Mouse (Mus musculus) heart, embryonic 12.5 days (tissue): ENCODE data around the gene Ddx55. TPM values are rescaled to one million over a fixed set of nuclear protein-coding genes. Genes with fewer than 3 reads are reported as not detected.
A peak's percentile ranks its signal among the peaks of the same experiment; 100 is the strongest.

Experiments
- ATAC-seq: fragments of 200-750 bp; cut with Nextera tagmentation; 2 replicates; pipeline ENCODE4 v1.8.0; 2017; ENCODE audit warnings: moderate TSS enrichment, moderate library complexity; ENCODE audit not compliant: insufficient number of reproducible peaks, low FRiP score
- H3K27ac ChIP-seq: fragments of 300-500 bp; sonication (generic); 2 replicates; pipeline ENCODE4 v1.5.1; 2016; ENCODE audit warnings: mild to moderate bottlenecking, moderate library complexity; ENCODE audit not compliant: poor library complexity, severe bottlenecking
- H3K27me3 ChIP-seq: fragments of 300-500 bp; sonication (generic); replicated peaks from 2 replicates; pipeline ENCODE4 v1.6.1; 2016; ENCODE audit warnings: mild to moderate bottlenecking, moderate library complexity
- H3K36me3 ChIP-seq: fragments of 300-500 bp; sonication (generic); 2 replicates; pipeline ENCODE4 v1.6.1; 2016; ENCODE audit warnings: mild to moderate bottlenecking, moderate library complexity
- H3K4me1 ChIP-seq: fragments of 300-500 bp; sonication (generic); replicated peaks from 2 replicates; pipeline ENCODE4 v1.6.1; 2016; ENCODE audit warnings: mild to moderate bottlenecking
- H3K4me2 ChIP-seq: fragments of 300-500 bp; sonication (generic); 2 replicates; pipeline ENCODE4 v1.6.1; 2016; ENCODE audit warnings: mild to moderate bottlenecking, moderate library complexity
- H3K4me3 ChIP-seq: fragments of 300-500 bp; sonication (generic); 2 replicates; pipeline ENCODE4 v1.5.1; 2016; ENCODE audit warnings: mild to moderate bottlenecking
- H3K9ac ChIP-seq: fragments of 300-500 bp; sonication (generic); 2 replicates; pipeline ENCODE4 v1.6.1; 2016; ENCODE audit warnings: mild to moderate bottlenecking, moderate library complexity
- H3K9me3 ChIP-seq: fragments of 300-500 bp; sonication (generic); replicated peaks from 2 replicates; pipeline ENCODE4 v1.6.1; 2016; ENCODE audit warnings: mild to moderate bottlenecking, moderate library complexity
- WGBS: fragments of 180-500 bp; shearing (Covaris S2); methylation state at CpG from one replicate; pipeline ENCODE4 v1.1.7; 2016; 5-methylcytosine and 5-hydroxymethylcytosine counted together
- polyA plus RNA-seq: library from polyadenylated mRNA; unstranded; fragments of >200 nt; fragmentation: Nextera tagmentation; extraction: Ambion mirVana; gene quantifications from 2 replicates; pipeline ENCODE4 v1.2.1, GENCODE M21; 2016

Gene Ddx55
- 8.5 and 8.6 TPM in 2 replicates for polyA plus RNA-seq

GRCm38 (mm10) chr5:124552558-124553307, at the start of gene Ddx55:
Ddx55 (plus strand) TSS chr5:124552864.
- peak within 1 kb of the TSS; percentile 86 for H3K4me2 ChIP-seq
- no peaks in the 10 kb centered on the region for H3K9me3 ChIP-seq
- peak within 1 kb of the TSS; percentile 73 for H3K4me3 ChIP-seq
- peaks cover 42% of the 10 kb centered on the region for H3K36me3 ChIP-seq
- H3K9ac ChIP-seq: peak within 1 kb of the TSS; percentile 73
- ATAC-seq: peak; percentile 87
- WGBS: under 1% methylated on average over 66 of the region's 66 CpGs
- H3K27ac ChIP-seq: peak within 1 kb of the TSS; percentile 70
- H3K4me1 ChIP-seq: peaks cover 11% of the 10 kb centered on the region
- H3K27me3 ChIP-seq: no peaks in the 10 kb centered on the region

GRCm38 (mm10) chr5:124503742-124504141, 48.9 kb upstream of the Ddx55 start:
- WGBS: 53% methylated on average over 14 of the region's 14 CpGs
- no peak overlapping the region for H3K27ac ChIP-seq
- H3K27me3 ChIP-seq: no peaks in the 10 kb centered on the region
- H3K4me3 ChIP-seq: no peak overlapping the region
- no peak for ATAC-seq
- H3K9ac ChIP-seq: no peak overlapping the region
- no peak overlapping the region for H3K4me2 ChIP-seq
- peaks cover 63% of the 10 kb centered on the region for H3K36me3 ChIP-seq
- no peaks in the 10 kb centered on the region for H3K9me3 ChIP-seq
- H3K4me1 ChIP-seq: peaks cover 13% of the 10 kb centered on the region

- Histone ChIP-seq H3K36me3 (peaks cover 68% of the 10 kb centered on the region), H3K4me3 (no peak overlapping the region), H3K9me3 (no peaks in the 10 kb centered on the region), H3K4me1 (peaks cover 18% of the 10 kb centered on the region), H3K27me3 (no peaks in the 10 kb centered on the region), H3K27ac (no peak overlapping the region), H3K9ac (no peak overlapping the region), H3K4me2 (no peak overlapping the region)
- ATAC-seq: no peak
- WGBS: 88% methylated on average over 4 of the region's 4 CpGs
Observed at GRCm38 (mm10) chr5:124505235-124505634, 47.4 kb upstream of the Ddx55 start.

GRCm38 (mm10) chr5:124506731-124507359, 45.8 kb upstream of the Ddx55 start:
- WGBS: 62% methylated on average over 10 of the region's 10 CpGs
- Histone ChIP-seq H3K36me3 (peaks cover 68% of the 10 kb centered on the region), H3K9ac (no peak overlapping the region), H3K9me3 (no peaks in the 10 kb centered on the region), H3K4me2 (no peak overlapping the region), H3K4me3 (no peak overlapping the region), H3K27me3 (no peaks in the 10 kb centered on the region), H3K4me1 (peaks cover 25% of the 10 kb centered on the region), H3K27ac (no peak overlapping the region)
- no peak for ATAC-seq

- Histone ChIP-seq H3K4me3 (no peak overlapping the region), H3K4me2 (0 out of 2 replicates have a peak overlapping the region, but pooled peaks have one; percentile 15), H3K27ac (peak overlapping the region; percentile 47), H3K4me1 (peaks cover 28% of the 10 kb centered on the region), H3K9me3 (no peaks in the 10 kb centered on the region), H3K27me3 (no peaks in the 10 kb centered on the region), H3K36me3 (peaks cover 68% of the 10 kb centered on the region), H3K9ac (no peak overlapping the region)
- WGBS: 96% methylated on average over 6 of the region's 6 CpGs
- no peak for ATAC-seq
Observed at GRCm38 (mm10) chr5:124509200-124509599, 43.5 kb upstream of the Ddx55 start.

GRCm38 (mm10) chr5:124509742-124510237, 42.9 kb upstream of the Ddx55 start:
- 51% methylated on average over 12 of the region's 12 CpGs for WGBS
- no peaks in the 10 kb centered on the region for H3K27me3 ChIP-seq
- ATAC-seq: peak; percentile 66
- H3K9me3 ChIP-seq: no peaks in the 10 kb centered on the region
- peaks cover 69% of the 10 kb centered on the region for H3K36me3 ChIP-seq
- H3K4me1 ChIP-seq: peaks cover 28% of the 10 kb centered on the region
- H3K4me2 ChIP-seq: 0 out of 2 replicates have a peak overlapping the region, but pooled peaks have one; percentile 15
- no peak overlapping the region for H3K4me3 ChIP-seq
- H3K9ac ChIP-seq: no peak overlapping the region
- peak overlapping the region; percentile 47 for H3K27ac ChIP-seq

GRCm38 (mm10) chr5:124510536-124511050, 42.1 kb upstream of the Ddx55 start:
- 79% methylated on average over 10 of the region's 10 CpGs for WGBS
- peak overlapping the region; percentile 12; the same call in 1 of the 2 replicates for H3K27ac ChIP-seq
- no peaks in the 10 kb centered on the region for H3K27me3 ChIP-seq

GRCm38 (mm10) chr5:124515789-124516188, 36.9 kb upstream of the Ddx55 start:
- no peak overlapping the region for H3K4me3 ChIP-seq
- H3K9ac ChIP-seq: no peak overlapping the region
- no peak overlapping the region for H3K27ac ChIP-seq
- 80% methylated on average over 5 of the region's 5 CpGs for WGBS
- H3K9me3 ChIP-seq: no peaks in the 10 kb centered on the region
- peaks cover 87% of the 10 kb centered on the region for H3K36me3 ChIP-seq
- no peak overlapping the region for H3K4me2 ChIP-seq
- ATAC-seq: no peak
- 0 out of 2 replicates have a peak, but pooled peaks cover 5% of the 10 kb centered on the region for H3K4me1 ChIP-seq
- H3K27me3 ChIP-seq: no peaks in the 10 kb centered on the region

More at GRCm38 (mm10) chr5:124510536-124511050, 42.1 kb upstream of the Ddx55 start:
- no peaks in the 10 kb centered on the region for H3K9me3 ChIP-seq
- H3K4me1 ChIP-seq: peaks cover 28% of the 10 kb centered on the region
- peak overlapping the region; percentile 17; the same call in 1 of the 2 replicates for H3K9ac ChIP-seq
- H3K36me3 ChIP-seq: peaks cover 68% of the 10 kb centered on the region
- H3K4me3 ChIP-seq: no peak overlapping the region
- ATAC-seq: no peak
- no peak overlapping the region for H3K4me2 ChIP-seq

GRCm38 (mm10) chr5:124518648-124519047, 34.0 kb upstream of the Ddx55 start:
- no peaks in the 10 kb centered on the region for H3K9me3 ChIP-seq
- no peaks in the 10 kb centered on the region for H3K4me1 ChIP-seq
- no peak overlapping the region for H3K4me2 ChIP-seq
- no peak overlapping the region for H3K4me3 ChIP-seq
- 80% methylated on average over 10 of the region's 10 CpGs for WGBS
- ATAC-seq: no peak
- H3K27ac ChIP-seq: no peak overlapping the region
- no peaks in the 10 kb centered on the region for H3K27me3 ChIP-seq
- H3K36me3 ChIP-seq: peaks cover 73% of the 10 kb centered on the region
- H3K9ac ChIP-seq: no peak overlapping the region; the same call in 1 of the 2 replicates

- 0 out of 2 replicates have a peak, but pooled peaks cover 4% of the 10 kb centered on the region for H3K4me1 ChIP-seq
- no peaks in the 10 kb centered on the region for H3K27me3 ChIP-seq
- H3K4me3 ChIP-seq: no peak overlapping the region
- H3K9ac ChIP-seq: no peak overlapping the region
- WGBS: 84% methylated on average over 4 of the region's 4 CpGs
- no peak overlapping the region for H3K4me2 ChIP-seq
- peaks cover 68% of the 10 kb centered on the region for H3K36me3 ChIP-seq
- no peak overlapping the region for H3K27ac ChIP-seq
- ATAC-seq: no peak
- H3K9me3 ChIP-seq: no peaks in the 10 kb centered on the region
Observed at GRCm38 (mm10) chr5:124521588-124521987, 31.1 kb upstream of the Ddx55 start.

GRCm38 (mm10) chr5:124523032-124523431, 29.6 kb upstream of the Ddx55 start:
- WGBS: 93% methylated on average over 8 of the region's 8 CpGs
- no peak overlapping the region for H3K9ac ChIP-seq
- H3K9me3 ChIP-seq: no peaks in the 10 kb centered on the region
- H3K27me3 ChIP-seq: no peaks in the 10 kb centered on the region
- H3K4me3 ChIP-seq: no peak overlapping the region
- H3K4me2 ChIP-seq: no peak overlapping the region
- no peak for ATAC-seq
- H3K4me1 ChIP-seq: peaks cover 4% of the 10 kb centered on the region
- peaks cover 65% of the 10 kb centered on the region for H3K36me3 ChIP-seq
- H3K27ac ChIP-seq: no peak overlapping the region
